Mouse (Mus musculus): ENCODE results near the gene Rpgr. TPM values are rescaled to one million over a fixed set of nuclear protein-coding genes. Genes with fewer than 3 reads are reported as not detected.

The Rpgr gene
- polyA plus RNA-seq (2012; rRNA removed) = 3.9 and 4.3 TPM in 2 replicates

GRCm38 (mm10) chrX:10216410-10216949, at the start of gene Rpgr:
Gene Rpgr, minus strand, starts transcription at chrX:10216920.
- DNase-seq (ENCODE audit: low spot score) = peak; percentile 66

GRCm38 (mm10) chrX:10258260-10258659, 41.5 kb upstream of the Rpgr start:
- DNase-seq (ENCODE audit: low spot score) = no peak

GRCm38 (mm10) chrX:10257774-10258173, 41.1 kb upstream of the Rpgr start:
- DNase-seq (ENCODE audit: low spot score) = no peak

DNA sequence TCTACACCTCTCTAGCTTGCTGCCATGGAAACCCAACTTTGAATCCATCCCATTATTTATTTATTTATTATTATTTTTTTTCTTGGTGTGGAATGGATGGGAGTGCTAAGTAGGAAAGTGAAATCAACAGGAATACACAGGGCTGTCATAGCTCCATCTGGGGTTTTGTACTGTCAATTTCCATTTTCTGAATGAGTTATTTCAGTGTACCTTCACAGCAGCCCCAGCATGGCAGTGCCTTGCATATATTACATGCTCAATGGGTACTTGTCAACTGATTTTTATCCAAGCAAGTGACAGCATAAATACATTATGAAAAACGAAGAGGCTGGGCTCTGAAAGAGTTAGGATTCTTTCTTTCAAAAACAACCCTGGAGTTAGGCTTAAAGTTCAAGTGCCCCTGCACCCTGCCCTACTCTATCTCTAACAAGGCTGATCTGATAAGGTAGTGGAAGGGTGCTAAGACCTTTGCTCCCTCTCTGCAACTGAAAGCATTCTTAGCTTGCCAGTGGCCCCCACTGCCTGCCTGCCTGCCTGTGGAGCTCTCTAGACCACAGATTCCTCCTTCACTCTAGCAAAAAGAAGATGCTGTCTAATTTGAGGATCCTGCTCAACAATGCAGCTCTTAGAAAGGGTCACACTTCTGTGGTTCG, 35.3 kb upstream of the Rpgr start, which contains the start of gene Otc:
Gene Otc, plus strand, starts transcription at position 454 of the 653 bp plus-strand sequence.
- no peak for DNase-seq (ENCODE audit: low spot score)

DNA sequence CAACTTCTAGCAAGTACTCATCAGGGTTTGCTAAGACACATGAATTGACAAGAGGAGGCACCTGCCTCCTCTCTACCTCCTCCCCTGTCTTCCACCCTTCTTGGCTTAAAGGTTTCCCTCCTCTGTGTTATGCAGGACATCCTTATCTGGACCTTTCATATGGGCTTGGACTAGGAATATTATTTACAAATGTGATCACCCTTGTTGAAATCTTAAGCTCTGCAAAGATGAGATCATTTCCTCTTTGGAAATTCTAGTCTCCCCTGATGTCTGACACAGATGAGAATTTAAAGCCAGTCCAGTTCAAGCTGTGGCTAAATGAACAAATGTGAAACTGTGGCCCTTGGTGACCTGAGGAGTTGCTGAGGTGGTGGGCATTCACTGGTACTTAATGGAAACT, 34.6 kb upstream of the Rpgr start:
- DNase-seq (ENCODE audit: low spot score) = no peak

DNA sequence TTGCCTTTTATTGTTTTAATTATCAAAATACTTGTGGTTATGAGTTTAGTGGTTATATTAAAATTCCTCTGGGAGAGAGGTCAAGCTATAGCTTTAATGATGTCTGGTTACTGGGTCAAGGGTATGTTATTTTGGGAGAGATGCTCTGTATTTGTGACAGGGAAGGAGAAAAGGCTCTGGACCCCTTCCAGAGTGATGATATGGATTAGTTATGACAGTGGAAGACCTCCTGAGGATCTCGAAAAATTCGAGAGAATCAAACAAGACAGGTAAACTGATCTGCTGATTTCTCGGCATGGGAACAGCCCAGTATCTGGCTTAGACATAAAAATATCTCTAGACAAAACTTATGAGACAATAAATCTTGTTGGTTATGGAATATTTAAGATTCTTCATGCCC, 27.2 kb upstream of the Rpgr start:
- DNase-seq (ENCODE audit: low spot score) = no peak

- no peak for DNase-seq (ENCODE audit: low spot score)
Observed at GRCm38 (mm10) chrX:10239515-10239914, 22.8 kb upstream of the Rpgr start.

DNA sequence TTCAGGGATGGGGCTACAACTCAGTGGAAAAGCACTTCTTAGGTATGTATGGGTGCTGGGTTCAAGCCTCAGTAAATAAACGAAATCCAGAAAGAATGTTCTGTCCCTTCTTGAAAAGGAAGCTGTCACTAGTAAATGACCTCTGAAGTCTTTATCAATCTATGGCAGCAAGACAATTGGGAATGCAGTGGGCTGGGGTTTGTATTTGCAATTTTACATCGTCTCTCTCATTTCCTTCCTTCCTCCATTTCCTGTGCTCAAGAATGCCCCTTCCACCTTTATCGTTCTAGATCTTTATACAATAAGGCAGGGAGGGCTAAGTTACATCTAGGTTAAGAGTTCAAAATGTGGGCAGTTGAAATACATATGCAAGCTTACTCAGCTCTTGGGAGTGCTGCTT, 17.9 kb upstream of the Rpgr start:
- no peak for DNase-seq (ENCODE audit: low spot score)

DNA sequence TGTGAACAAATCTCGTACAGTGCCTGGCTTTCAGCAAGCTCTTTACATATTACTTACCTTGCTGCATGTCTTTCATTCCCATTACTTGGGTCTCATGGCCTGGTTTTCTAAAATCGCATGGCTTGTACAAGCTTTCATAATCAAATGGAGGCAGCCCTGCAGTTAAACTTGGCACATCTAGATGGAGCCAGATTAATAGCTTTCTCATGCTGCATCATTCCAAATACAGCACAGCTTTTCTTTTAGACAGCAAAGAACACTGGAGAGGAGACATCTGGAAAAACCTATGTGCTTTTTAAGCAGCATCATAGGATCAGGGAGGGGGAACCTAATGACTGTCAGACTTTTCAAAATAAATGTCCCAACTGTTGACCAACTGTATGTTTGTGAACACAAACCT, 16.3 kb upstream of the Rpgr start:
- DNase-seq (ENCODE audit: low spot score) = no peak

GRCm38 (mm10) chrX:10219281-10219680, 2.6 kb upstream of the Rpgr start:
- no peak for DNase-seq (ENCODE audit: low spot score)

- peak; percentile 23 for DNase-seq (ENCODE audit: low spot score)
Observed at GRCm38 (mm10) chrX:10215972-10216371, 748 bp downstream of the Rpgr start.

GRCm38 (mm10) chrX:10205937-10206336, 10.8 kb downstream of the Rpgr start:
- no peak for DNase-seq (ENCODE audit: low spot score)

- no peak for DNase-seq (ENCODE audit: low spot score)
Observed at GRCm38 (mm10) chrX:10201289-10201688, 15.4 kb downstream of the Rpgr start.

GRCm38 (mm10) chrX:10152390-10152789, 64.3 kb downstream of the Rpgr start:
- no peak for DNase-seq (ENCODE audit: low spot score)

- no peak for DNase-seq (ENCODE audit: low spot score)
Observed at GRCm38 (mm10) chrX:10117065-10117719, 99.5 kb downstream of the Rpgr start, which contains the start of gene Srpx. Gene Srpx, minus strand, starts transcription at chrX:10117709.

GRCm38 (mm10) chrX:10115780-10116179, 100.9 kb downstream of the Rpgr start:
- no peak for DNase-seq (ENCODE audit: low spot score)

- DNase-seq (ENCODE audit: low spot score) = no peak
Observed at GRCm38 (mm10) chrX:10110736-10111135, 106.0 kb downstream of the Rpgr start.

GRCm38 (mm10) chrX:10108558-10108957, 108.2 kb downstream of the Rpgr start:
- DNase-seq (ENCODE audit: low spot score) = no peak

DNA sequence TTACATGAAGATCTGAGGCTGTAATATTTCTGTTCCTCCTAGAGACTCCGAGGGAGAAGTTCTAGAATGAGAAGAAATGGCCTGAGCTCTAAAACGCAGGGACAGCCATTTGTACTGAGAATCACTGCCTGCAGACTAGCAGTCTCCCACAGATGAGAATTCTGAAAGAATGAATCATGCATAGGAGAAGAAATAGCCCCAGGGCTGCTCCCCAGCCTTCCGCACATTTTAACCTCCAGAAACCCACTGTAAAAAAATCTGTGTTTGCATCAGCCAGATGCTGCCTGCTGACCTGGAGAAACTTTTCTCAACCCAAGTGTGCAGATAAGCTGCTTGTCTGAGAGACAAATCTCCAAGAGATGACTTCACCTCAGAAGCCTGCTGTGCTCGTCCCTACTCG, 111.2 kb downstream of the Rpgr start:
- no peak for DNase-seq (ENCODE audit: low spot score)

- no peak for DNase-seq (ENCODE audit: low spot score)
Observed at GRCm38 (mm10) chrX:10102739-10103138, 114.0 kb downstream of the Rpgr start.

DNA sequence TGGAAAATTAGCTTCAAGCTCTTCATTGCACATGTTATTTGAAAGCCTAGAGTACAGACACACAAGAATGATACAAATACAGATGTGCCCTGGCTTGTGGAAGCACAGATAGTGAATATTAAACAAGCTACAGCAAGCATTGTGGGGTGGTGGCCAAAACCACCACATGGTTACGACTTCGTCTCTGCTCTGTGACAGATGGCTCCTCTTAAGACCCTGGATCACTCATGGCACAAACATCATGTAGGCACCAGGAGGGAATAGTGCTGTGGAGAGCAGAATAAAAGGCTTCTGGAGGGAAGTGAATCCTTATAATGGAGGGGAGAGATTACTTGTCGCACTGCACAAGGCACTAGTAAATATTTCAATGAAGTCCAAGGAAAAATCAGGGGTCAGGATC, 120.9 kb downstream of the Rpgr start:
- DNase-seq (ENCODE audit: low spot score) = no peak

DNA sequence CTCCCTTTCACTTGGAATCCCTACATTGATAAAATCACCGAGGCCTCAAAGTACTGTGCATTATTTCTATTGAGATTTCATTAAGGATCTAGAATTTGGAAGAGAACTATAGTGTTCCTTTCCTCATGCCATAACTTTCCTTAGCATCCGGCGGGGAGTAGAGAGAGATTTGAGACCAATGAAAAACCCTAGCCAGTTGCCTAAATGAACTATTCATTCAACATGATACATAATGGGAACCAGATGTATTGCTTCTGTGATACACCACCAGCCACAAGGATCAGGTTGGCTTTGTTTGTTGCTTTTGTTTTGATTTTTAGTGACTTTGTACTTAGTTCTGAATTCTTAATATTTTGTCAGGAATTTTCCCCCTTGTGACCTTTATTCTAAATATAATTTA, 136.3 kb downstream of the Rpgr start:
- DNase-seq (ENCODE audit: low spot score) = no peak

DNA sequence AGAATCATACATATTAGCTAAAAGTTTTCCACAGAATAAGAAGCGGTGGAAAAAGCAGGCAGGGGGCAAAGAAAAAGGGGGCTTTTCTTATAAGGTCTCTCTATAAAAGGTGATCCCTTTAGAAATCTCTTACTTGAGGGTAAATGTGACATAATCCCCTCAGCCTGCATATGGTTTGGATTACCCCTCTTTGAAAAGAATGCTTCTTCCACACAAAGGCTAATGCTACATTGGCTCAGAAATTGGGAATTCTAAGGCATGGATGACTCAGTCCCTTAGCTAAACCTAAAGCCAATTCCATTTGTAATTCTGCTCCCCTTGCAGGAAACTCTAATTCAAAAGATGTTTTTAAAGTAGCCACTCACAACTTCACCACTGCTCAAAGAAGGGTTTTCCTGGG, 136.7 kb downstream of the Rpgr start:
- DNase-seq (ENCODE audit: low spot score) = no peak

Measured in urinary bladder, adult 2 months (tissue).